Mouse (Mus musculus): ENCODE measurements at regions not wholly inside any gene's neighbourhood (a gene's known extent, or its start where the extent isn't known, plus 50 kb on each side); places are given as distances from the start of the nearest gene placed in this dataset.

GRCm38 (mm10) chr13:73158016-73158415 lies 102.3 kb upstream of the Irx4 start:
- no peak for DNase-seq (ENCODE audit: low spot score)

- DNase-seq (ENCODE audit: low spot score) = no peak
These were observed 100.8 kb upstream of the Irx4 start for GRCm38 (mm10) chr13:73159454-73159853.

- DNase-seq (ENCODE audit: low spot score) = no peak
These were observed 100.4 kb upstream of the Irx4 start for GRCm38 (mm10) chr13:73159865-73160264.

- peak; percentile 7 for DNase-seq (ENCODE audit: low spot score)
These were observed 100.0 kb upstream of the Irx4 start for GRCm38 (mm10) chr13:73160289-73160688.

GRCm38 (mm10) chr13:73170301-73170700 lies 90.0 kb upstream of the Irx4 start:
- DNase-seq (ENCODE audit: low spot score) = no peak

- DNase-seq (ENCODE audit: low spot score) = no peak
These were observed 52.3 kb upstream of the Irx4 start for GRCm38 (mm10) chr13:73207931-73208448.
